Mouse (Mus musculus) kidney, adult 10 weeks (tissue): ENCODE results near the gene Sppl2a. TPM values are rescaled to one million over a fixed set of nuclear protein-coding genes. Genes with fewer than 3 reads are reported as not detected.

Experiments used
- polyA plus RNA-seq: library from polyadenylated mRNA; stranded (reverse); fragments of 350-450 nt; fragmentation: Illumina TruSeq; extraction: RNeasy Lipid Tissue Mini Kit (QIAGEN cat#74804); gene quantifications from one replicate; pipeline ENCODE4 v1.2.3, GENCODE M21; 2014; ENCODE audit warnings: low read depth, low replicate concordance

The Sppl2a gene
- polyA plus RNA-seq, result 170 TPM

GRCm38 (mm10) chr2:126932897-126933641 is at the start of gene Sppl2a:
Gene Sppl2a, minus strand, starts transcription at chr2:126933235.

GRCm38 (mm10) chr2:126875871-126876796 is 56.9 kb downstream of the Sppl2a start, which contains the start of gene Trpm7:
Gene Trpm7, minus strand, starts transcription at chr2:126876230.

Other genes with a start within 250 kb of the Sppl2a start
- gene Usp8, start 225.9 kb downstream of the Sppl2a start, polyA plus RNA-seq, result 117 TPM
- 0.20 TPM for gene Usp50, start 149.8 kb downstream of the Sppl2a start, polyA plus RNA-seq
- gene Trpm7, start 57.0 kb downstream of the Sppl2a start, polyA plus RNA-seq, result 224 TPM
- 13.9 TPM for gene Ap4e1, start 75.5 kb upstream of the Sppl2a start, polyA plus RNA-seq
- 80.0 TPM for gene Blvra, start 137.4 kb upstream of the Sppl2a start, polyA plus RNA-seq
- 0.40 TPM for gene Ncaph, start 200.7 kb upstream of the Sppl2a start, polyA plus RNA-seq
- gene Itpripl1, start 210.2 kb upstream of the Sppl2a start, polyA plus RNA-seq, result 4.7 TPM